Mouse (Mus musculus) C2C12 (cell line): ENCODE data around the gene Mgat2. TPM values are rescaled to one million over a fixed set of nuclear protein-coding genes. Genes with fewer than 3 reads are reported as not detected.

Experiments used
- H3K27me3 ChIP-seq: one replicate; pipeline ENCODE4 v1.6.1; 2011; ENCODE audit not compliant: control insufficient read depth, insufficient read depth, insufficient read length
- H3K36me3 ChIP-seq: one replicate; pipeline ENCODE4 v1.6.1; 2011; ENCODE audit not compliant: control insufficient read depth, insufficient read depth
- H3K4me3 ChIP-seq: one replicate; pipeline ENCODE4 v1.5.1; 2011; ENCODE audit warnings: mild to moderate bottlenecking, control low read depth; ENCODE audit not compliant: poor library complexity, insufficient read depth, severe bottlenecking
- H3K79me2 ChIP-seq: one replicate; pipeline ENCODE4 v1.6.1; 2011; ENCODE audit not compliant: control insufficient read depth, insufficient read depth
- H3K79me3 ChIP-seq: one replicate; pipeline ENCODE4 v1.6.1; 2011; ENCODE audit warnings: low read depth, control low read depth
- H3ac ChIP-seq: one replicate; pipeline ENCODE3; 2011; ENCODE audit warnings: low read depth; ENCODE audit not compliant: control insufficient read depth, insufficient read length
- CEBPB ChIP-seq: IDR thresholded peaks from one replicate; pipeline ENCODE4 v1.6.1; 2011; ENCODE audit warnings: low read depth, mild to moderate bottlenecking, control low read depth, moderate library complexity
- CTCF ChIP-seq: IDR thresholded peaks from one replicate; pipeline ENCODE4 v1.5.1; 2011; ENCODE audit not compliant: control insufficient read depth, insufficient read depth, insufficient read length
- FOSL1 ChIP-seq: IDR thresholded peaks from one replicate; pipeline ENCODE4 v1.8.0; 2011; ENCODE audit warnings: mild to moderate bottlenecking, low read length; ENCODE audit not compliant: poor library complexity, insufficient read depth, severe bottlenecking
- MAX ChIP-seq: IDR thresholded peaks from one replicate; pipeline ENCODE4 v1.6.1; 2011; ENCODE audit warnings: mild to moderate bottlenecking, control low read depth
- MYOD1 ChIP-seq: IDR thresholded peaks from one replicate; pipeline ENCODE4 v1.6.1; 2011; ENCODE audit warnings: low read depth; ENCODE audit not compliant: control insufficient read depth, insufficient read length
- MYOG ChIP-seq: IDR thresholded peaks from one replicate; pipeline ENCODE4 v1.6.1; 2011; ENCODE audit not compliant: control insufficient read depth, insufficient read length; ENCODE audit errors: extremely low read depth
- USF1 ChIP-seq: IDR thresholded peaks from one replicate; pipeline ENCODE4 v1.6.1; 2011; ENCODE audit warnings: low read depth, mild to moderate bottlenecking, control low read depth, moderate library complexity
- long read RNA-seq, 2 experiments: library from polyadenylated mRNA; unstranded; transcript quantifications; one replicate each; pipeline ENCODE4 v2.0.0; 2019 to 2020
- polyA plus RNA-seq: library from polyadenylated mRNA; unstranded; fragments of >200 nt; fragmentation: generic; extraction: Trizol; gene quantifications from one replicate; pipeline ENCODE4 v1.2.1, GENCODE M21; 2012; ENCODE audit warnings: missing spikeins

Mgat2 gene
- polyA plus RNA-seq: 39.6 TPM
- long read RNA-seq, experiment 1, transcript Mgat2-201 (1 exons, 2,614 nt): major isoform, 102 of 102 reads
- long read RNA-seq, experiment 1, partial matches to known transcripts: 0 of 102 reads
- long read RNA-seq, experiment 1, other reads (novel, unspliced or antisense): 0 of 102 reads
- long read RNA-seq, experiment 2, transcript Mgat2-201 (1 exons, 2,614 nt): major isoform, 867 of 867 reads
- long read RNA-seq, experiment 2, partial matches to known transcripts: 0 of 867 reads
- long read RNA-seq, experiment 2, other reads (novel, unspliced or antisense): 0 of 867 reads

GRCm38 (mm10) chr12:69183583-69184308 is at the start of gene Mgat2, which contains the start of gene Rpl36al:
Gene Mgat2, plus strand, starts transcription at chr12:69184157.
Gene Rpl36al, minus strand, starts transcription at chr12:69184083.
- H3K79me2 ChIP-seq: peaks cover 67% of the 10 kb centered on the region
- H3K27me3 ChIP-seq: no peaks in the 10 kb centered on the region
- TF ChIP-seq MYOD1 (no peak), FOSL1 (no peak), MYOG (no peak), MAX (no peak), USF1 (no peak), CEBPB (no peak), CTCF (no peak)
- peak within 1 kb of the TSS; percentile 91 for H3ac ChIP-seq
- peaks cover 44% of the 10 kb centered on the region for H3K79me3 ChIP-seq
- peak within 1 kb of the TSS; percentile 81 for H3K4me3 ChIP-seq
- H3K36me3 ChIP-seq: peaks cover 51% of the 10 kb centered on the region

GRCm38 (mm10) chr12:69139201-69139600 is 44.8 kb upstream of the Mgat2 start:
- Histone ChIP-seq H3K79me3 (no peaks in the 10 kb centered on the region), H3K4me3 (no peak overlapping the region), H3ac (no peak overlapping the region), H3K27me3 (peaks cover 6% of the 10 kb centered on the region), H3K36me3 (no peaks in the 10 kb centered on the region), H3K79me2 (no peaks in the 10 kb centered on the region)
- TF ChIP-seq MYOG (no peak), MAX (no peak), USF1 (no peak), MYOD1 (no peak), CEBPB (no peak), FOSL1 (no peak), CTCF (no peak)

GRCm38 (mm10) chr12:69139841-69140240 is 44.1 kb upstream of the Mgat2 start:
- no peaks in the 10 kb centered on the region for H3K79me2 ChIP-seq

GRCm38 (mm10) chr12:69143460-69143859 is 40.5 kb upstream of the Mgat2 start:
- Histone ChIP-seq H3K36me3 (no peaks in the 10 kb centered on the region), H3K79me3 (no peaks in the 10 kb centered on the region), H3K4me3 (no peak overlapping the region), H3ac (no peak overlapping the region), H3K27me3 (peaks cover 3% of the 10 kb centered on the region), H3K79me2 (no peaks in the 10 kb centered on the region)
- TF ChIP-seq MYOG: no peak
- no peak for TF ChIP-seq FOSL1

More at GRCm38 (mm10) chr12:69139841-69140240, 44.1 kb upstream of the Mgat2 start:
- no peak overlapping the region for H3ac ChIP-seq
- TF ChIP-seq MYOD1: no peak
- no peak for TF ChIP-seq FOSL1
- no peak for TF ChIP-seq MYOG
- TF ChIP-seq CEBPB: no peak
- TF ChIP-seq USF1: no peak
- no peak for TF ChIP-seq CTCF
- TF ChIP-seq MAX: no peak
- H3K27me3 ChIP-seq: peaks cover 6% of the 10 kb centered on the region
- H3K36me3 ChIP-seq: no peaks in the 10 kb centered on the region
- no peaks in the 10 kb centered on the region for H3K79me3 ChIP-seq
- no peak overlapping the region for H3K4me3 ChIP-seq

- Histone ChIP-seq H3K27me3 (no peaks in the 10 kb centered on the region), H3K4me3 (no peak overlapping the region), H3ac (no peak overlapping the region), H3K79me3 (no peaks in the 10 kb centered on the region), H3K36me3 (no peaks in the 10 kb centered on the region), H3K79me2 (no peaks in the 10 kb centered on the region)
- TF ChIP-seq MYOG (no peak), CTCF (no peak), MAX (no peak), CEBPB (no peak), USF1 (no peak), FOSL1 (no peak), MYOD1 (no peak)
These were observed 36.7 kb upstream of the Mgat2 start for GRCm38 (mm10) chr12:69147166-69147735.
